Mouse (Mus musculus) gastrocnemius, adult 8-10 months (tissue): ENCODE data around the gene Vmn1r179. TPM values are rescaled to one million over a fixed set of nuclear protein-coding genes. Genes with fewer than 3 reads are reported as not detected.
"Not testable (repeated sequence)": the region's sequence is repeated elsewhere in the genome, so short reads cannot be mapped to it uniquely, and the experiment has no call there.

Source experiments
- DNase-seq, 2 experiments: peaks; one replicate each; pipeline ENCODE4 v3.0.0; 2022; ENCODE audit warnings: low spot score in 2 of 2
- total RNA-seq, 4 experiments: library from RNA; stranded (reverse); gene quantifications; 2 replicates each; pipeline ENCODE4 v1.2.4; 2022

Vmn1r179 gene
- not detected for total RNA-seq

- DNase-seq = no peak
Measured at GRCm38 (mm10) chr7:23926678-23927077, at the start of gene Vmn1r179. Vmn1r179 (plus strand) TSS chr7:23926978.

- no peak for DNase-seq
Measured at GRCm38 (mm10) chr7:23891709-23892108, 35.1 kb upstream of the Vmn1r179 start, which contains the start of gene Vmn1r178. Vmn1r178 (plus strand) TSS chr7:23892009.

- DNase-seq = no peak
Measured at GRCm38 (mm10) chr7:23950332-23950731, 23.6 kb downstream of the Vmn1r179 start, which contains the start of gene Vmn1r180. Vmn1r180 (plus strand) TSS chr7:23950632.

- not testable (repeated sequence) for DNase-seq
Measured at GRCm38 (mm10) chr7:23968044-23968443, 41.3 kb downstream of the Vmn1r179 start.

- not testable (repeated sequence) for DNase-seq
Measured at GRCm38 (mm10) chr7:23974315-23974714, 47.5 kb downstream of the Vmn1r179 start, which contains the start of gene Vmn1r181. Vmn1r181 (plus strand) TSS chr7:23974615.

Other genes starting within 250 kb of the Vmn1r179 start
- gene Vmn1r173, start 226.3 kb upstream of the Vmn1r179 start, total RNA-seq = not detected
- gene Vmn1r174, start 174.7 kb upstream of the Vmn1r179 start, total RNA-seq = not detected
- gene Vmn1r175, start 116.3 kb upstream of the Vmn1r179 start, total RNA-seq = not detected
- gene Vmn1r176, start 89.6 kb upstream of the Vmn1r179 start, total RNA-seq = not detected
- not detected for gene Vmn1r177, start 60.5 kb upstream of the Vmn1r179 start, total RNA-seq
- not detected for gene Vmn1r178, start 35.0 kb upstream of the Vmn1r179 start, total RNA-seq
- not detected for gene Vmn1r180, start 23.7 kb downstream of the Vmn1r179 start, total RNA-seq
- gene Vmn1r181, start 47.6 kb downstream of the Vmn1r179 start, total RNA-seq = not detected
- not detected for gene V1rd19, start 74.7 kb downstream of the Vmn1r179 start, total RNA-seq
- not detected for gene Vmn1r183, start 126.3 kb downstream of the Vmn1r179 start, total RNA-seq
- 10 to 100 TPM; 18.4 to 22.1 (median 18.7) TPM for gene Zfp180, start 154.9 kb downstream of the Vmn1r179 start, total RNA-seq
- gene Zfp112, start 185.3 kb downstream of the Vmn1r179 start, total RNA-seq = 1 to 10 TPM; 4.5 to 6.1 (median 5.3) TPM
- 1 to 10 TPM; 3.6 to 4.7 (median 4.0) TPM for gene Zfp235, start 207.2 kb downstream of the Vmn1r179 start, total RNA-seq
- gene Zfp114, start 248.1 kb downstream of the Vmn1r179 start, total RNA-seq = under 1 TPM in 3 of 4 experiments, not detected in 1; 0.15 to 0.34 (median 0.19) TPM